Mouse (Mus musculus): ENCODE measurements around the gene Myh8. TPM values are rescaled to one million over a fixed set of nuclear protein-coding genes. Genes with fewer than 3 reads are reported as not detected.

The Myh8 gene
- total RNA-seq, 2 experiments from 2014 or later: 2.6 TPM

Other genes starting within 250 kb of the Myh8 start
- gene Adprm, start 224.5 kb upstream of the Myh8 start, total RNA-seq (2021): 10 to 100 TPM; 19.8 to 22.2 TPM
- 1 to 10 TPM; 8.4 to 8.5 TPM for gene Sco1, start 224.5 kb upstream of the Myh8 start, total RNA-seq (2021)
- gene Myh3, start 198.8 kb upstream of the Myh8 start, total RNA-seq (2021): under 1 TPM; 0.64 to 0.67 TPM
- under 1 TPM; 0.09 to 0.14 TPM for gene Myh2, start 106.1 kb upstream of the Myh8 start, total RNA-seq (2021)
- under 1 TPM; 0.18 to 0.21 TPM for gene Myh1, start 77.1 kb upstream of the Myh8 start, total RNA-seq (2021)
- under 1 TPM; 0.16 to 0.29 TPM for gene Myh4, start 39.1 kb upstream of the Myh8 start, total RNA-seq (2021)
- under 1 TPM; 0.21 to 0.23 TPM for gene Myh13, start 44.5 kb downstream of the Myh8 start, total RNA-seq (2021)
- gene Gas7, start 178.3 kb downstream of the Myh8 start, total RNA-seq (2021): 100 to 1,000 TPM; 391 to 397 TPM

Data from layer of hippocampus, postnatal 14 days (tissue).